Mouse (Mus musculus) stomach, embryonic 15.5 days (tissue): ENCODE measurements at regions not wholly inside any gene's neighbourhood (a gene's known extent, or its start where the extent isn't known, plus 50 kb on each side); places are given as distances from the start of the nearest gene placed in this dataset.

Experiments
- ATAC-seq: fragments of 200-750 bp; cut with Nextera tagmentation; 2 replicates; pipeline ENCODE4 v1.8.0; 2017; ENCODE audit warnings: low read depth, moderate number of reproducible peaks, moderate TSS enrichment; ENCODE audit not compliant: insufficient read depth, low FRiP score
- H3K27ac ChIP-seq: fragments of 300-500 bp; sonication (generic); 2 replicates; pipeline ENCODE4 v1.5.1; 2015; ENCODE audit warnings: mild to moderate bottlenecking, inconsistent platforms
- H3K27me3 ChIP-seq: fragments of 300-500 bp; sonication (generic); replicated peaks from 2 replicates; pipeline ENCODE4 v1.6.1; 2015; ENCODE audit warnings: inconsistent platforms
- H3K36me3 ChIP-seq: fragments of 300-500 bp; sonication (generic); 2 replicates; pipeline ENCODE4 v1.6.1; 2015; ENCODE audit warnings: inconsistent platforms
- H3K4me1 ChIP-seq: fragments of 300-500 bp; sonication (generic); 2 replicates; pipeline ENCODE4 v1.6.1; 2015; ENCODE audit warnings: inconsistent platforms
- H3K4me2 ChIP-seq: fragments of 300-500 bp; sonication (generic); 2 replicates; pipeline ENCODE4 v1.6.1; 2015; ENCODE audit warnings: mild to moderate bottlenecking, inconsistent platforms
- H3K4me3 ChIP-seq: fragments of 300-500 bp; sonication (generic); replicated peaks from 2 replicates; pipeline ENCODE4 v1.5.1; 2015; ENCODE audit warnings: inconsistent platforms
- H3K9ac ChIP-seq: fragments of 300-500 bp; sonication (generic); 2 replicates; pipeline ENCODE4 v1.6.1; 2015; ENCODE audit warnings: inconsistent platforms
- H3K9me3 ChIP-seq: fragments of 300-500 bp; sonication (generic); 2 replicates; pipeline ENCODE4 v1.6.1; 2016; ENCODE audit warnings: inconsistent platforms
- WGBS: fragments of 180-500 bp; shearing (Covaris S2); methylation state at CpG from one replicate; pipeline ENCODE4 v1.1.7; 2015; 5-methylcytosine and 5-hydroxymethylcytosine counted together

DNA sequence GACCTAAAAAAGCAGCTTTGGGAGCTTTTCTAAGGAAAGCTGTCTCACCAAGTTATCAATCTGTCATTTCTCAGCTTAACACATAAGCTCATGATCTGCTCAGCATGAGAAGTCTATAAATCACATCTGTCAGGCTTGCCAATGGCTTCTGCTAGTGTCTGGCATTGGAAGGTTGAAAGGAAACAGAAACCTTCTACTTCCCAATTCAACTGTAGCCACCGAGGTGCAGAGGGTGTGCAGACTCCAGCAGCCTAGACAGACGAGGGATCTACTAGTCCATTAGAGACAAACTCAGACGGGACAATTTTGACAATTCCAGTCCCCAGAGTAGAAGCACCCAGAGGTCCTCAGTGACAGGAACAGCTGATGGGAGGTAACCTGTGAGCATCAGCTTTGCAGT is 103.0 kb downstream of the Nab1 start:
- Histone ChIP-seq H3K9me3 (no peaks in the 10 kb centered on the region), H3K36me3 (no peaks in the 10 kb centered on the region), H3K4me2 (no peak overlapping the region), H3K27me3 (no peaks in the 10 kb centered on the region), H3K9ac (no peak overlapping the region), H3K4me3 (no peak overlapping the region), H3K27ac (no peak overlapping the region), H3K4me1 (no peaks in the 10 kb centered on the region)
- no peak for ATAC-seq
- WGBS = 28% methylated on average over 3 of the region's 3 CpGs

DNA sequence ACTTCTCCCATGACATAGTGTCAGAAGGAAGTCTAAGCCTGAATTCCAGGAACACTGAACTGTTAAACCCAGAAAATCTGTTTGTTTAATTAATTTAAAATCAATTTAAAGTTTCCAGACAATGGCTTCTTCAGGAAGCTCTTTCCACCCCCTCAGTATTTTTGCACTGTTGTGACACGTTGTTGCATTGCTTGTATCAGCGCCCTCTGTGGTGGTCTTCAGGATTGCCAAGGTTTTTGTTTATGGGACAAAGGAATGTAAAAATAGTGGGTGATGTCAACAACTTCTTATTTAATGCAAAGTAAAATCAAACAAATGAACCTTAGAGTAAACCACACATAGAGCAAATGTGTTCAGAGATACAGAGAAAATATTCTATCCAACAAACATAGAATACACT is 107.5 kb downstream of the Nab1 start:
- Histone ChIP-seq H3K4me2 (no peak overlapping the region), H3K27ac (no peak overlapping the region), H3K9ac (no peak overlapping the region), H3K4me1 (no peaks in the 10 kb centered on the region), H3K9me3 (no peaks in the 10 kb centered on the region), H3K4me3 (no peak overlapping the region), H3K27me3 (no peaks in the 10 kb centered on the region), H3K36me3 (no peaks in the 10 kb centered on the region)
- ATAC-seq = no peak
- WGBS = 49% methylated on average over 2 of the region's 2 CpGs

DNA sequence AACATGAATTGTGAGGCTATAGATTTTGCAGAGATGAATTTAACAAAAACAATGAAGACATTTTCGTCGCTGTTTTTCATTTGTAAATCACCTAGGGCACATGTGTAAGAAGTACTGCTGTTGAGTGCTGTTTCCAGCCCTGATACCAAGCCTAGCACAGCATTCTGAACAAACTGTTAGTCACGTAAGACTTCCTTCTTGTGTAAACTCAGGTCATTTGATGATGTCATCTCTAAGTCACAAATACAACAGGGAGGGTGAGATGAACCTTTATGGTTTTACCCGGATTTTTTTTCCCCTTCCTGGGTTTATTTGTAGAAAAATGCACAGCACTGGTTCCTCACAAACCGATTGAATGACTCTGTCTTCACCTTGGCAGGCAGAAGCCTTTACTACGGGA is 111.6 kb downstream of the Nab1 start:
- H3K36me3 ChIP-seq = no peaks in the 10 kb centered on the region
- H3K4me2 ChIP-seq = no peak overlapping the region
- no peak for ATAC-seq
- no peaks in the 10 kb centered on the region for H3K27me3 ChIP-seq
- H3K9me3 ChIP-seq = no peaks in the 10 kb centered on the region
- no peak overlapping the region for H3K9ac ChIP-seq
- no peak overlapping the region for H3K4me3 ChIP-seq
- WGBS = 69% methylated on average over 6 of the region's 6 CpGs
- H3K27ac ChIP-seq = no peak overlapping the region
- no peaks in the 10 kb centered on the region for H3K4me1 ChIP-seq

DNA sequence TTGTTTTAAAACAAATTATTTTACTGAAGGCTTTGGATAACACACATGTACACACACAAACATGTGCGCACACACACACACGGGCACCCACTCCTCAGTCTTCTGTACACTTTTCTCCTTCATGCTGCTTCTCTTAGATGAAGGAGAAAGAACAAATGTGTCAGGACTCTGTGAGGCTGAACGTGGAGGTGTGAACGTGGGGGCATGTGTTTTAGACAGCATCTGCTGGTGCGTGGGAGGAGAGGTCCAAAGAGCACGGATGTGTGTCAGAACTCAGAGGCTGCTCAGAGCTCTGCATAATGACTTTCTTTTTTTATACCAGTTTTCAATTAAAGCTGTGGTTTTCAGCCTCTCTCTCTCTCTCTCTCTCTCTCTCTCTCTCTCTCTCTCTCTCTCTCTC is 112.4 kb downstream of the Nab1 start:
- no peak for ATAC-seq
- Histone ChIP-seq H3K27me3 (no peaks in the 10 kb centered on the region), H3K9ac (no peak overlapping the region), H3K9me3 (no peaks in the 10 kb centered on the region), H3K27ac (no peak overlapping the region), H3K4me2 (no peak overlapping the region), H3K36me3 (no peaks in the 10 kb centered on the region), H3K4me3 (no peak overlapping the region), H3K4me1 (no peaks in the 10 kb centered on the region)
- WGBS = 61% methylated on average over 6 of the region's 6 CpGs

DNA sequence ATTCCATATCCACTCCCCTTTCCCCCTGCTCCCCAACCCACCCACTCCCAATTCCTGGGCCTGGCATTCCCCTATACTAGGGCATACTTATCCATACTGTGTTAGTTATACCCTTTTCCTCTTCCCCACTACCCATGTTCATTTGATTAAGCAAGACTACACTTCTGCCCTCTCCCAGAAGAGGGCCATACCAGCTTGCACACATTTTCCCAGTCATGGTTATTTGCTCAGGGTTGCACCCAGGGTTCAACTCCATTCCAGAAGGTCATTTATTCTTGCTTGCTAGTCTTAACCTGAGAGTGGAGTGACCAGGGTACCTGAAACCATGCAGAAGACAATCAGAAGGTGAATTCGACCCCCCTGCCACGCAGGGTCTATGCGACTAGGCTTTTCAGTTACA is 113.4 kb downstream of the Nab1 start:
- H3K4me2 ChIP-seq = no peak overlapping the region
- no peaks in the 10 kb centered on the region for H3K4me1 ChIP-seq
- H3K4me3 ChIP-seq = no peak overlapping the region
- H3K36me3 ChIP-seq = no peaks in the 10 kb centered on the region
- ATAC-seq = no peak
- H3K27me3 ChIP-seq = no peaks in the 10 kb centered on the region
- no peaks in the 10 kb centered on the region for H3K9me3 ChIP-seq
- no peak overlapping the region for H3K27ac ChIP-seq
- H3K9ac ChIP-seq = no peak overlapping the region
- 78% methylated on average over 3 of the region's 3 CpGs for WGBS

DNA sequence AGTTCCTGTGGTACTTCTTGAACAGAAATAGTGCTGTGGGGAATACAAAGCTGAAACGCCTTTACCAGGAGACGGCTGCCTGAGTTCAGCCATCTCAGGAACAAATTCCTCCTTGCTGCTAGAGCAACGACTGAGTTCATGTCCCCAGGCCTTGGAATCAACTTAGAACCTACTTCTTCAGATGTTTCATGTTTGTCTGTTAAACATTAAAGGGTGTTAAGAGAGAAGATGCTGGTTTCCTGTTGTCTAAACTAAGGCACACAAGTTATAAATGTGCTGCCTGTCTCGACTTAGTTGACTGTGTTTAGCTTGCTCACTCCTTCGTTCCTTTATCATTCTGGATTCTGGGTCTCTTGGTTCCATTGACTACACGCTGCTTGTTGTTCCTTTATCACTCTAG is 125.2 kb downstream of the Nab1 start:
- no peaks in the 10 kb centered on the region for H3K9me3 ChIP-seq
- WGBS = 71% methylated on average over 6 of the region's 6 CpGs
- H3K27me3 ChIP-seq = no peaks in the 10 kb centered on the region
- no peak for ATAC-seq
- no peak overlapping the region for H3K4me2 ChIP-seq
- H3K27ac ChIP-seq = no peak overlapping the region
- H3K36me3 ChIP-seq = no peaks in the 10 kb centered on the region
- H3K9ac ChIP-seq = no peak overlapping the region
- H3K4me3 ChIP-seq = no peak overlapping the region
- no peaks in the 10 kb centered on the region for H3K4me1 ChIP-seq

DNA sequence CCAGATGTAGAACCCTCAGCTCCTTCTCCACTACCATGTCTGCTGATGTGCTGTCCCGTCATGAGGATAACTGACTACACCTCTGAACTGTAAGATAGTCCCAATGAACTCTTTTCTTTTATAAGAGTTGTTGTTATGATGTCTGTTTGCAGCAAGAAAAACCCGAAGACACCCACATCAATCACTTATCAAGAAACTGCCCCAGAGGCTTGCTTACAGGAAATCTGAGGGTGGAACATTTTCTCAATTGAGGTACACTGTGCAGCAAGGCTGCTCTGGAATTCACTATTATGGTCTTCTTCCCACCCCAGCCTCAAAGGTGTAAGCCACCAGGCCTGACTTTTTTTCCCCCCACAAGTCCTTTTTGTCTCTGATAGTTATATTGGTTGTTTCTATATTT is 125.8 kb downstream of the Nab1 start:
- Histone ChIP-seq H3K9me3 (no peaks in the 10 kb centered on the region), H3K9ac (no peak overlapping the region), H3K4me1 (no peaks in the 10 kb centered on the region), H3K27me3 (no peaks in the 10 kb centered on the region), H3K27ac (no peak overlapping the region), H3K4me3 (no peak overlapping the region), H3K36me3 (no peaks in the 10 kb centered on the region), H3K4me2 (no peak overlapping the region)
- WGBS = 81% methylated on average over 2 of the region's 2 CpGs
- no peak for ATAC-seq

DNA sequence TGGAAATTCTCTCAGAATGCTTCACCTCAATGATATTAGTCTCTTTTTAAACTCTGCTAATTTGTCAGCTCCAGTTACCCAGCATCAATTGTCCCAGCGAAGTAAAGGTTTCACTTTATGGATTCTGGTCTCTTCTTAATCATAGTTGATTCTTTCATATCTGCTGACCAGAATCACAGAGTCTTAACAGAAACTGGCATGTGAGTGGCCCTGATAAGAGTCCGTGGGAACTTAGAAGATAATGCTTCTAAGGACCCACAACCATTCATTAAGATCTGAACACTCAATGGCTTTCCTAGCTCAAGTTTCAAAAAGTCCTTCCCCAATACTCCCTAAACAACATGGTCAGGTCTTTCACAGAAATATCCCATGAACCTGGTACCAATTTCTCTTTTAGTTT is 126.7 kb downstream of the Nab1 start:
- no peak overlapping the region for H3K4me3 ChIP-seq
- no peak for ATAC-seq
- no peaks in the 10 kb centered on the region for H3K27me3 ChIP-seq
- H3K9ac ChIP-seq = no peak overlapping the region
- no peaks in the 10 kb centered on the region for H3K4me1 ChIP-seq
- 79% methylated on average over 2 of the region's 2 CpGs for WGBS
- H3K36me3 ChIP-seq = no peaks in the 10 kb centered on the region
- H3K27ac ChIP-seq = no peak overlapping the region
- no peaks in the 10 kb centered on the region for H3K9me3 ChIP-seq
- H3K4me2 ChIP-seq = no peak overlapping the region

DNA sequence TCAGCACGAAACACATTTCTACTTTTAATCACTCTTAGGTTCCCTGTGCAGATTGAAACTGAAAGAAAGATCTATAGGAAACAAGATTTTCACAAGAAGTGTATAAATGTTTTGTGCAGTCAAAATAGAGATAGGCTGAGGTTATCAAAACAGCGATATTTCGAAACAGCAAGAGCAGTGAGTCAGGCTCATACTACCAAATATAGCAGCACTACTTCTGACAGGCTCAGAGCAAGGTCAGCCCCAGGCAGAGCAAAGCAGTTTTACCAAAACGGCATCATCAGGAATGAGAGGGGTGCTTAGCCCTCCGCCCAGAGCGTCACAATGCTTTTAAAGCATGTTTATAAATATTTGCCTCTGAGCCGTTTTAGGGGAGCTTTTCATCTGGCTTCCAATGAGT is 133.4 kb upstream of the Gls start:
- Histone ChIP-seq H3K4me1 (no peaks in the 10 kb centered on the region), H3K9me3 (no peaks in the 10 kb centered on the region), H3K4me3 (no peak overlapping the region), H3K27ac (no peak overlapping the region), H3K9ac (no peak overlapping the region), H3K27me3 (no peaks in the 10 kb centered on the region), H3K36me3 (no peaks in the 10 kb centered on the region), H3K4me2 (no peak overlapping the region)
- WGBS = 55% methylated on average over 7 of the region's 7 CpGs
- ATAC-seq = no peak

DNA sequence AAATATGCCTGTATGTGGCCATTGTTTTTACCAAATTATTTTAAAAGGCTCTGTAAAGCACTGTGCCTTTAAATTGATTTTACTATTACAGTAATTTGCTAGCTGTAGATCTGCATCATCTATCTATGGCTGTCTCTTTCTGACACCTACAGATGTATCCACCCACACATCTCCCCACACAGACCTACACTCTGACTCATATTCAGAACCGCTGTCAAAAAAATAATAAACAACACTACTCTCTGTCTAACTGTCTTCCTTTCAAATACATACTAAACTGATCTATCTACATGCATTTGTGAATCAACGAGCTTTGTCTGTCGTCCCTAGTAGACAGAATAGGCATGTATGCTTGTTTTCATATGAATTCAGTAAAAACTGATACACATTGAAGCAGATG is 130.6 kb upstream of the Gls start:
- Histone ChIP-seq H3K36me3 (no peaks in the 10 kb centered on the region), H3K9ac (no peak overlapping the region), H3K4me2 (no peak overlapping the region), H3K9me3 (no peaks in the 10 kb centered on the region), H3K4me1 (no peaks in the 10 kb centered on the region), H3K4me3 (no peak overlapping the region), H3K27ac (no peak overlapping the region), H3K27me3 (no peaks in the 10 kb centered on the region)
- WGBS = 75% methylated on average over 3 of the region's 3 CpGs
- no peak for ATAC-seq

DNA sequence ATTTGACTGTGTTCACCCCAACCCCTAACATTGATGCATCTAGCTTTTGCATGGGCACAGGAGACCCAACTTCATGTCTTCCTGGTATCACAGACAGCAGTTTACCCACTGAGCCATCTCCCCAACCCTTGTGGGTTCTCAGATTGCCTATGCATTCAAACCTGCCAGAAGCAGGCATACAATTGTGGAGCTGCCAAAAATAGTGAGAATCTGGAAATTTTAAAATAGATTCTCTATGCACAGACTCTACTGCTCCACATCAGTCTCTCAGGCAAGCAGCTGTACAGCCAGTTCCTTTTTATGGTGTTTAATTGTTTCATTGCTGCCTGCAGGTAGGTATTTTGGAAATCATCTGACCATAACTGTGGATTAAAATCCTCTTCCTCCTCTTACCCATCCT is 129.9 kb upstream of the Gls start:
- Histone ChIP-seq H3K27me3 (no peaks in the 10 kb centered on the region), H3K36me3 (no peaks in the 10 kb centered on the region), H3K4me2 (no peak overlapping the region), H3K27ac (no peak overlapping the region), H3K4me3 (no peak overlapping the region), H3K9ac (no peak overlapping the region), H3K9me3 (no peaks in the 10 kb centered on the region), H3K4me1 (no peaks in the 10 kb centered on the region)
- ATAC-seq = no peak

DNA sequence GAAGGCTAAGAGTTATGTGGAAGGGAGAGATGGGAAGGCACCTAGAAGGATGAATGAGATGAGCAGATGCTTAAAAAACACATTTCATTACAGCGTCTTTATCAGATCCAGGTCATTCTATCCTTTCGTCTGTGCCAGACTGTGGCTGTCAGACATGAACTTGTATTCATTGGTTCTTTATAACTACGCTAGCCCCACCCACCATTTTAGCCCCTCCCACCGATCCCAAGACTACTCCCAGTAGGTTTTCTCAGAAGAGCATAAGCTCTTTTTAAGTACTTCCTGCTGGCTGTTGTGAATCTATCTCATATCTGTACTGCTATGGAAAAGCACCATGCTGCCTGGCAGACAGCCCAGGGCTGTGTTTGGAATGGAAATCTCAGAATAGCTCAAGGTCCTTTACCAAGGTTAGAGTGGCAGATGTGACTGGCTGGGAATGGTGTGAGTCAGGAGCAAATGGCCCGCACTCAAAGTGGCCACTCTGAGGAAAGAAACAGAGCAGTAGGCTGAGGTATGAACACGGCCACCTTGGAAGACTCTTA is 121.1 kb upstream of the Gls start:
- no peaks in the 10 kb centered on the region for H3K9me3 ChIP-seq
- H3K27me3 ChIP-seq = no peaks in the 10 kb centered on the region
- 73% methylated on average over 6 of the region's 6 CpGs for WGBS
- H3K9ac ChIP-seq = no peak overlapping the region
- no peak overlapping the region for H3K4me3 ChIP-seq
- peak; percentile 53; the same call in 1 of the 2 replicates for ATAC-seq
- no peak overlapping the region for H3K4me2 ChIP-seq
- H3K36me3 ChIP-seq = no peaks in the 10 kb centered on the region
- no peak overlapping the region for H3K27ac ChIP-seq
- H3K4me1 ChIP-seq = no peaks in the 10 kb centered on the region

DNA sequence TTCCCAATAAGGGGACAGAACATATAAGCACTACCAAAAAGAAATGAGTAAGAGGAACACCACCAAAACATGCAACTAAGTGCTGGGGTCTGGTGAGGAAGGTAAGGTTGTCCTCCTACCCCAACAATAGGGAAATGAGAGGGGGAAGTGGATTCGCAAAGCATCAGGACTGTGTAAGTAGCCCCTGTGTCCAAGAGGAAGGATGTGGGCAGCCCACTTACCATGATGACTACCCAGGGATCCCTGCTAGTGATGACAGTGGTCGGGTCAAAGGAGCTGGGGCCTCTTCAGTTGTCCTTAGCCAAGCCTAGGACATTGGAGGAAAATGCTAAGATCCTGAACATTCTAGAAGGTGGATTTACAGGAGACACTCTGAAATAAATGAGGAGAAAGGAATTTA is 109.1 kb upstream of the Gls start:
- H3K36me3 ChIP-seq = no peaks in the 10 kb centered on the region
- no peaks in the 10 kb centered on the region for H3K4me1 ChIP-seq
- ATAC-seq = no peak
- WGBS = 78% methylated on average over 2 of the region's 2 CpGs
- H3K9me3 ChIP-seq = no peaks in the 10 kb centered on the region
- no peak overlapping the region for H3K9ac ChIP-seq
- no peaks in the 10 kb centered on the region for H3K27me3 ChIP-seq
- no peak overlapping the region for H3K4me2 ChIP-seq
- H3K4me3 ChIP-seq = no peak overlapping the region
- H3K27ac ChIP-seq = no peak overlapping the region
